In the genomic region with DNA sequence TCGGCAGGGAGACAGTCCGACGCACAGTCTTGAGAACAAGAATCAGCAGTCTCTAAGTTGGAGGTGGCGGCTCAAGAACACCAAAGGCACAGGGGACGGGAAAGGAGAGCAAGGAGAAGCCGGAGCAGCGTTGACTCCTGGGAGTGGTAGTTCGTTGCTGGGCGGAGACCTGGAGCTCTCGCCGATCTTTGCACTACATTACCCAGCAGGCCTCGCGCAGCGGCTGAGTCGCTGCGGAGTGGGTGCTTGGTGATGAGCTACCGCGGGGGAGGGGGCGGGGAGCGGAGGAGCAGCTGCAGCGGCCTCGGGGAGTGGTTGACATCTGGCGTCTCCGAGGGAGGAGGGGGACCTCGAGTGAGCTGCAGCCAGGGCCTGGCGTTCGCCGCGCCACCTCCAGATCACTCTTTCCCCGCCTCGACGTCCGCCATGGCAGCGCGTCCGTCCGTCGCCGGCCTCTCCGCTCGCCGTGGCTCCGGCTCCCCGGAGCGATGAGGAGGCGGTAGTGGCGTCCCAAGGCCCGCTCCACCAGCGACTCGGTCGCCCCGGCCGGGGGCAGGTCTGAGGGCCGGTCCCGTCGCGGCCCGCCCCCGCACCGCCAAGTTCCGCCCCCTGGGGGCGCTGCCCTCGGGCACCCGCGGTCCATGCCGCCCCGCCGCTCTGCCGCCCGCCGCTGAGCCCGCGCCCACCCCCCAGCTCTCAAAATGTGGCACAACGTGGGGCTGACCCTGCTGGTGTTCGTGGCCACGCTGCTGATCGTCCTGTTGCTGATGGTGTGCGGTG, we compare ENCODE assay signal across 7 mouse cellular contexts. TPM values are rescaled to one million over a fixed set of nuclear protein-coding genes. Genes with fewer than 3 reads are reported as not detected.
A peak's percentile ranks its signal among the peaks of the same experiment; 100 is the strongest.
DNase-seq lines count a peak whose midpoint lies in the region; ATAC-seq lines count a peak whose summit lies in the region.

Gene Smim13, plus strand, starts transcription at position 307 of the 780 bp plus-strand sequence.

- DNase-seq in adrenal gland, postnatal 25 days: peak; percentile 89
- peak; percentile 99 for DNase-seq in heart, adult 11 months
- peak; percentile 91 for DNase-seq in kidney, adult 18-20 months
- DNase-seq in limb, embryonic 11.5 days (ENCODE audit: low spot score): peak; percentile 95
- DNase-seq in midbrain, embryonic 14.5 days: peak; percentile 98
- DNase-seq in spleen, adult 18-20 months: peak; percentile 86 to 88

- H3K9ac ChIP-seq in embryonic facial prominence, embryonic 12.5 days: peak within 1 kb of the TSS; percentile 82
- peak within 1 kb of the TSS; percentile 76 for H3K9ac ChIP-seq in limb, embryonic 11.5 days (ENCODE audit: low read length)
- H3K9ac ChIP-seq in midbrain, embryonic 14.5 days (replicated peaks; ENCODE audit: low read length): peak within 1 kb of the TSS; percentile 80

- no peaks in the 10 kb centered on the region for H3K36me3 ChIP-seq in embryonic facial prominence, embryonic 12.5 days
- no peaks in the 10 kb centered on the region for H3K36me3 ChIP-seq in limb, embryonic 11.5 days (ENCODE audit: control insufficient read depth, insufficient read depth, low read length)
- no peaks in the 10 kb centered on the region for H3K36me3 ChIP-seq in midbrain, embryonic 14.5 days (ENCODE audit: control insufficient read depth, insufficient read depth, low read length)

- H3K9me3 ChIP-seq in embryonic facial prominence, embryonic 12.5 days: no peaks in the 10 kb centered on the region
- H3K9me3 ChIP-seq in limb, embryonic 11.5 days (ENCODE audit: control insufficient read depth, low read length): no peaks in the 10 kb centered on the region
- no peaks in the 10 kb centered on the region for H3K9me3 ChIP-seq in midbrain, embryonic 14.5 days (ENCODE audit: control insufficient read depth, low read length)

- H3K4me3 ChIP-seq in embryonic facial prominence, embryonic 12.5 days: peak within 1 kb of the TSS; percentile 77
- H3K4me3 ChIP-seq in limb, embryonic 11.5 days (ENCODE audit: low read depth, low read length): peak within 1 kb of the TSS; percentile 74
- peak within 1 kb of the TSS; percentile 75 for H3K4me3 ChIP-seq in midbrain, embryonic 14.5 days (replicated peaks; ENCODE audit: low read depth, low read length)

- peak within 1 kb of the TSS; percentile 73 for H3K4me2 ChIP-seq in embryonic facial prominence, embryonic 12.5 days (replicated peaks)
- peak within 1 kb of the TSS; percentile 63 for H3K4me2 ChIP-seq in limb, embryonic 11.5 days (ENCODE audit: low read depth, severe bottlenecking)
- H3K4me2 ChIP-seq in midbrain, embryonic 14.5 days (ENCODE audit: low read length): peak within 1 kb of the TSS; percentile 68

- WGBS in embryonic facial prominence, embryonic 12.5 days: under 1% methylated on average over 61 of the region's 78 CpGs
- under 1% methylated on average over 50 of the region's 78 CpGs for WGBS in limb, embryonic 11.5 days
- WGBS in midbrain, embryonic 14.5 days: under 1% methylated on average over 74 of the region's 78 CpGs

- H3K4me1 ChIP-seq in embryonic facial prominence, embryonic 12.5 days: no peaks in the 10 kb centered on the region
- no peaks in the 10 kb centered on the region for H3K4me1 ChIP-seq in limb, embryonic 11.5 days (ENCODE audit: control insufficient read depth, insufficient read depth, low read length)
- H3K4me1 ChIP-seq in midbrain, embryonic 14.5 days (ENCODE audit: control insufficient read depth, insufficient read depth, low read length): peaks cover 12% of the 10 kb centered on the region

- peak within 1 kb of the TSS; percentile 82 for H3K27ac ChIP-seq in embryonic facial prominence, embryonic 12.5 days
- H3K27ac ChIP-seq in limb, embryonic 11.5 days (replicated peaks; ENCODE audit: low read depth, low read length): no peak within 1 kb of the TSS; the same call in 1 of the 2 replicates
- H3K27ac ChIP-seq in midbrain, embryonic 14.5 days (replicated peaks; ENCODE audit: low read depth, low read length): peak within 1 kb of the TSS; percentile 89

- peak; percentile 98 for ATAC-seq in embryonic facial prominence, embryonic 12.5 days (ENCODE audit: insufficient number of reproducible peaks, insufficient read depth, low FRiP score, low TSS enrichment)
- ATAC-seq in limb, embryonic 11.5 days (ENCODE audit: insufficient number of reproducible peaks, low FRiP score, low TSS enrichment, low read depth): peak; percentile 96
- ATAC-seq in midbrain, embryonic 14.5 days (ENCODE audit: low FRiP score, low TSS enrichment): peak; percentile 97

- no peaks in the 10 kb centered on the region for H3K27me3 ChIP-seq in embryonic facial prominence, embryonic 12.5 days
- H3K27me3 ChIP-seq in limb, embryonic 11.5 days (ENCODE audit: control insufficient read depth, insufficient read depth, low read length): no peaks in the 10 kb centered on the region
- no peaks in the 10 kb centered on the region for H3K27me3 ChIP-seq in midbrain, embryonic 14.5 days (ENCODE audit: control insufficient read depth, insufficient read depth, low read length)

RNA-seq across cellular contexts. Expression of gene Smim13, which starts in this region (rescaled TPM):
- 11.0 and 14.4 TPM in 2 replicates for total RNA-seq in adrenal gland, postnatal 25 days (2021)
- polyA plus RNA-seq in embryonic facial prominence, embryonic 12.5 days (2016; fragmentation: Nextera tagmentation; extraction: Ambion mirVana): 19.3 and 21.4 TPM in 2 replicates
- 9.4 and 12.8 TPM in 2 replicates for polyA plus RNA-seq in limb, embryonic 11.5 days (2014; fragmentation: Nextera tagmentation; extraction: Ambion mirVana)
- 22.7 and 23.2 TPM in 2 replicates for polyA plus RNA-seq in midbrain, embryonic 14.5 days (2014; fragmentation: Nextera tagmentation; extraction: Ambion mirVana)
